8 mouse cellular contexts compared by ENCODE assay signal in the genomic region with DNA sequence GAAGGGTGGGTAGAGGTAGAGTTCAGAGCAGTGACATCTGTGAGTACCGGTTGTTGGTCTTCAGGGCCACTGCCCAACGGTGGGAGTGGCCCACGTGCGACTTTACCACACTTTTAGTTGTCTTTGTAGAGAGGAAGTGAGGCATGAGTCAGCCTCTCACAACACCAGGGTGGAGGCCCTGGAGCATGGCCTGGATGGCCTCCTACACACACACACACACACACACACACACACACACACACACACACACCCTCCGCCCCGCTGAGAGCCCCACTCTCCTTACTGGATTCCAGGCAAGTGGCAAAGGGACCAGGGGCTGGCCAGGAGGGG. TPM values are rescaled to one million over a fixed set of nuclear protein-coding genes. Genes with fewer than 3 reads are reported as not detected.
DNase-seq lines count a peak whose midpoint lies in the region; ATAC-seq lines count a peak whose summit lies in the region.

No protein-coding gene starts in this region.

- H3K27me3 ChIP-seq in kidney, embryonic 15.5 days = no peaks in the 10 kb centered on the region
- H3K27me3 ChIP-seq in liver, embryonic 13.5 days = no peaks in the 10 kb centered on the region

- no peak overlapping the region for H3K9ac ChIP-seq in kidney, embryonic 15.5 days
- 0 out of 2 replicates have a peak overlapping the region, but pooled peaks have one; percentile 17 for H3K9ac ChIP-seq in liver, embryonic 13.5 days

- H3K4me1 ChIP-seq in kidney, embryonic 15.5 days = peaks cover 87% of the 10 kb centered on the region
- peaks cover 97% of the 10 kb centered on the region for H3K4me1 ChIP-seq in liver, embryonic 13.5 days (replicated peaks)

- H3K27ac ChIP-seq in kidney, embryonic 15.5 days = peak overlapping the region; percentile 15
- peak overlapping the region; percentile 61 for H3K27ac ChIP-seq in liver, embryonic 13.5 days

- WGBS in kidney, embryonic 15.5 days = 6% methylated on average over 6 of the region's 6 CpGs
- 15% methylated on average over 6 of the region's 6 CpGs for WGBS in liver, embryonic 13.5 days (ENCODE audit: insufficient replicate concordance)

- peak overlapping the region; percentile 9; the same call in 1 of the 2 replicates for H3K4me2 ChIP-seq in kidney, embryonic 15.5 days
- no peak overlapping the region for H3K4me2 ChIP-seq in liver, embryonic 13.5 days

- H3K4me3 ChIP-seq in kidney, embryonic 15.5 days (replicated peaks) = no peak overlapping the region
- no peak overlapping the region for H3K4me3 ChIP-seq in liver, embryonic 13.5 days (replicated peaks)

- DNase-seq in kidney, postnatal 14 days = no peak
- peak; percentile 93 for DNase-seq in T-cell, adult 2 months (ENCODE audit: low spot score)
- no peak for DNase-seq in liver, embryonic 13.5 days
- peak; percentile 86 for DNase-seq in spleen, postnatal 36 days (ENCODE audit: low spot score in 2 of 2)
- no peak for DNase-seq in frontal cortex, postnatal 36 days (ENCODE audit: low spot score in 2 of 2)
- DNase-seq in adrenal gland, postnatal 10 days = no peak
- DNase-seq in cerebellum, adult 11 months = no peak

- ATAC-seq in kidney, embryonic 15.5 days (replicated peaks; ENCODE audit: low FRiP score) = peak; percentile 65
- ATAC-seq in liver, embryonic 13.5 days (ENCODE audit: low read depth) = no peak

- no peaks in the 10 kb centered on the region for H3K9me3 ChIP-seq in kidney, embryonic 15.5 days (replicated peaks)
- H3K9me3 ChIP-seq in liver, embryonic 13.5 days (replicated peaks) = no peaks in the 10 kb centered on the region

- H3K36me3 ChIP-seq in kidney, embryonic 15.5 days = no peaks in the 10 kb centered on the region
- peaks cover 10% of the 10 kb centered on the region for H3K36me3 ChIP-seq in liver, embryonic 13.5 days

RNA-seq across cellular contexts. Expression of a gene that starts 10.1 kb away (rescaled TPM):
- 14.1 and 17.4 TPM in 2 replicates for polyA plus RNA-seq in kidney, embryonic 15.5 days (2015; fragmentation: Nextera tagmentation; extraction: Ambion mirVana)
- 6.8 and 7.0 TPM in 2 replicates for polyA plus RNA-seq in liver, embryonic 13.5 days (2015; fragmentation: Nextera tagmentation; extraction: Ambion mirVana)
- 10 to 100 TPM; 13.9 to 22.1 TPM for total RNA-seq in adrenal gland, postnatal 10 days (2021)

RNA-seq across cellular contexts. Expression of a gene that starts 34.0 kb away (rescaled TPM):
- polyA plus RNA-seq in kidney, embryonic 15.5 days (2015; fragmentation: Nextera tagmentation; extraction: Ambion mirVana) = 3.7 and 3.9 TPM in 2 replicates
- polyA plus RNA-seq in liver, embryonic 13.5 days (2015; fragmentation: Nextera tagmentation; extraction: Ambion mirVana) = 0.06 and 0.20 TPM in 2 replicates
- total RNA-seq in adrenal gland, postnatal 10 days (2021) = 1 to 10 TPM; 4.4 to 6.5 TPM

Comparison
In these comparisons a context has a peak if more than half of its experiments do, and no peak if none do; other contexts are left out.
1. DNase-seq: peak in T-cell, adult 2 months (single experiment) and spleen, postnatal 36 days (2 of 2); none in kidney, postnatal 14 days (single experiment), liver, embryonic 13.5 days (single experiment), frontal cortex, postnatal 36 days (0 of 2), adrenal gland, postnatal 10 days (single experiment) and cerebellum, adult 11 months (single experiment).